Mouse (Mus musculus) neural tube, embryonic 13.5 days (tissue): ENCODE results near the gene Dpyd. TPM values are rescaled to one million over a fixed set of nuclear protein-coding genes. Genes with fewer than 3 reads are reported as not detected.

Experiments
- ATAC-seq: fragments of 200-750 bp; cut with Nextera tagmentation; 2 replicates; pipeline ENCODE4 v1.8.0; 2017; ENCODE audit warnings: low read depth, mild to moderate bottlenecking, moderate TSS enrichment, moderate library complexity
- H3K27ac ChIP-seq: fragments of 300-500 bp; sonication (generic); replicated peaks from 2 replicates; pipeline ENCODE4 v1.5.1; 2015; ENCODE audit warnings: moderate library complexity, mild to moderate bottlenecking, inconsistent platforms
- H3K27me3 ChIP-seq: fragments of 300-500 bp; sonication (generic); 2 replicates; pipeline ENCODE4 v1.6.1; 2015; ENCODE audit warnings: mild to moderate bottlenecking, inconsistent platforms
- H3K36me3 ChIP-seq: fragments of 300-500 bp; sonication (generic); 2 replicates; pipeline ENCODE4 v1.6.1; 2015; ENCODE audit warnings: mild to moderate bottlenecking, inconsistent platforms
- H3K4me1 ChIP-seq: fragments of 300-500 bp; sonication (generic); replicated peaks from 2 replicates; pipeline ENCODE4 v1.6.1; 2015; ENCODE audit warnings: inconsistent platforms
- H3K4me2 ChIP-seq: fragments of 300-500 bp; sonication (generic); 2 replicates; pipeline ENCODE4 v1.6.1; 2015; ENCODE audit warnings: inconsistent platforms, mild to moderate bottlenecking, moderate library complexity
- H3K4me3 ChIP-seq: fragments of 300-500 bp; sonication (generic); 2 replicates; pipeline ENCODE4 v1.5.1; 2015; ENCODE audit warnings: mild to moderate bottlenecking, inconsistent platforms
- H3K9ac ChIP-seq: fragments of 300-500 bp; sonication (generic); 2 replicates; pipeline ENCODE4 v1.6.1; 2015; ENCODE audit warnings: moderate library complexity, mild to moderate bottlenecking, inconsistent platforms
- H3K9me3 ChIP-seq: fragments of 300-500 bp; sonication (generic); 2 replicates; pipeline ENCODE4 v1.6.1; 2016; ENCODE audit warnings: inconsistent platforms
- WGBS: fragments of 180-500 bp; shearing (Covaris S2); methylation state at CpG from one replicate; pipeline ENCODE4 v1.1.7; 2015; 5-methylcytosine and 5-hydroxymethylcytosine counted together
- polyA plus RNA-seq: library from polyadenylated mRNA; unstranded; fragments of >200 nt; fragmentation: Nextera tagmentation; extraction: Ambion mirVana; gene quantifications from 2 replicates; pipeline ENCODE4 v1.2.1, GENCODE M21; 2015

The Dpyd gene
- polyA plus RNA-seq, 1 experiment from 2014 or later = 6.0 TPM

DNA sequence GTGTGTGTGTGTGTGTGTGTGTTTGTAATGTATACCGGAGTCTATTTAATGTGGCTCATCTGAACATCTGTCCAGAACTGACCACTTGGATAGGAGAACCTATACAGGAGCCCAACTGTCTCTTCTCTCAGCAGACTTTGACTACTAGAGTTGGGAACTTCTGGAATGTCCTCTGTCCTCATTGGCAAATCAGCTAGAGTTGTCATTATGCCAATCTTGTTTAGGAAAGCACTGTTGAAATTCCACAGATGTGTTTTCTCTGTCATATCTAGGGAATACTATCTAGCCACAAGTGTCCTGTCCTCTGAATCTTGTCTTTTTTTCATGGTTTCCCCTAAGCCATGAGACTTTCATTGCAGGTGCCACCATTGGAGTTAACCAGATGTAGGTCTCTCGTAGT, 718.7 kb downstream of the Dpyd start:
- H3K4me3 ChIP-seq = no peak overlapping the region
- no peaks in the 10 kb centered on the region for H3K27me3 ChIP-seq
- WGBS = 92% methylated on average over 2 of the region's 2 CpGs
- no peak overlapping the region for H3K4me2 ChIP-seq
- no peak overlapping the region for H3K9ac ChIP-seq
- no peaks in the 10 kb centered on the region for H3K9me3 ChIP-seq
- ATAC-seq = no peak
- no peak overlapping the region for H3K27ac ChIP-seq
- H3K4me1 ChIP-seq = no peaks in the 10 kb centered on the region
- no peaks in the 10 kb centered on the region for H3K36me3 ChIP-seq

DNA sequence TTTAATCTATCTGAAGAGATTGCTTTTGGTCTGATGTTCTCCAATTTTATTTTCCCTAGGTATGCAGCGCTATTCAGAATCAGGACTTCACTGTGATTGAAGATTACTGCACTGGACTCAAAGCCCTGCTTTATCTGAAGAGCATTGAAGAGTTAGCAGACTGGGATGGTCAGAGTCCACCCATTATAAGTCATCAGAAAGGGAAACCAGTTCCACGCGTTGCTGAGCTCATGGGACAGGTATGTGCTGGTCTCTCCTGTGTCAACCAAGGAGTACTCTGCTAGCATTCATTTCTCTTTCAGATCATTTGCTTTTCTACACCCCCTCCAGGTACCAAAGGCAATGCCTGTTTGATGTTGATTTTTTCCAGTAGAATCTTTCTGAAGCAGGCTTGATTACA, 752.8 kb downstream of the Dpyd start:
- Histone ChIP-seq H3K9me3 (no peaks in the 10 kb centered on the region), H3K4me2 (no peak overlapping the region), H3K36me3 (no peaks in the 10 kb centered on the region), H3K27me3 (no peaks in the 10 kb centered on the region), H3K9ac (no peak overlapping the region), H3K4me1 (no peaks in the 10 kb centered on the region), H3K4me3 (no peak overlapping the region), H3K27ac (no peak overlapping the region)
- WGBS = 91% methylated on average over 3 of the region's 3 CpGs
- ATAC-seq = no peak

DNA sequence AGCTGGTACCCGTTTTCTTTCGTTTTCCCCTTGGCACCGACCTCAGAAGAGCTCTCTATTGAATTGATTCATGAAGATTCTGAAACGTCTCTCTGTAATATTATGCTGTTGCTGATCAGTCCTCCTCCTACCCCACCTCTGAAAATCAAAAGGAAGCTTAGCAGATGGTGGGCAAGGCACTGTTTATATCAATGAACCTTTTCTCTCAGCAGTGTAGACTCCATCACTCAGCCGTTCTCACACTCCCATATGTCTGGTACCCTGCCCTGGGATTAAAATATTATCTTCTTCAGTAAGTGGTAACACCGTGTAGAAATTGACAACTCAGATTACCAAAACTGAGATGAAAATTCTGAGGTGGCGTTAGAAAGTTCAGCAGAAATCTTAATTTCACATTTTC, 767.1 kb downstream of the Dpyd start:
- WGBS = 78% methylated on average over 7 of the region's 7 CpGs
- H3K4me1 ChIP-seq = 0 out of 2 replicates have a peak, but pooled peaks cover 8% of the 10 kb centered on the region
- no peak overlapping the region for H3K27ac ChIP-seq
- no peaks in the 10 kb centered on the region for H3K9me3 ChIP-seq
- no peak overlapping the region for H3K4me2 ChIP-seq
- no peak overlapping the region for H3K4me3 ChIP-seq
- H3K36me3 ChIP-seq = no peaks in the 10 kb centered on the region
- no peak for ATAC-seq
- no peak overlapping the region for H3K9ac ChIP-seq
- H3K27me3 ChIP-seq = no peaks in the 10 kb centered on the region

DNA sequence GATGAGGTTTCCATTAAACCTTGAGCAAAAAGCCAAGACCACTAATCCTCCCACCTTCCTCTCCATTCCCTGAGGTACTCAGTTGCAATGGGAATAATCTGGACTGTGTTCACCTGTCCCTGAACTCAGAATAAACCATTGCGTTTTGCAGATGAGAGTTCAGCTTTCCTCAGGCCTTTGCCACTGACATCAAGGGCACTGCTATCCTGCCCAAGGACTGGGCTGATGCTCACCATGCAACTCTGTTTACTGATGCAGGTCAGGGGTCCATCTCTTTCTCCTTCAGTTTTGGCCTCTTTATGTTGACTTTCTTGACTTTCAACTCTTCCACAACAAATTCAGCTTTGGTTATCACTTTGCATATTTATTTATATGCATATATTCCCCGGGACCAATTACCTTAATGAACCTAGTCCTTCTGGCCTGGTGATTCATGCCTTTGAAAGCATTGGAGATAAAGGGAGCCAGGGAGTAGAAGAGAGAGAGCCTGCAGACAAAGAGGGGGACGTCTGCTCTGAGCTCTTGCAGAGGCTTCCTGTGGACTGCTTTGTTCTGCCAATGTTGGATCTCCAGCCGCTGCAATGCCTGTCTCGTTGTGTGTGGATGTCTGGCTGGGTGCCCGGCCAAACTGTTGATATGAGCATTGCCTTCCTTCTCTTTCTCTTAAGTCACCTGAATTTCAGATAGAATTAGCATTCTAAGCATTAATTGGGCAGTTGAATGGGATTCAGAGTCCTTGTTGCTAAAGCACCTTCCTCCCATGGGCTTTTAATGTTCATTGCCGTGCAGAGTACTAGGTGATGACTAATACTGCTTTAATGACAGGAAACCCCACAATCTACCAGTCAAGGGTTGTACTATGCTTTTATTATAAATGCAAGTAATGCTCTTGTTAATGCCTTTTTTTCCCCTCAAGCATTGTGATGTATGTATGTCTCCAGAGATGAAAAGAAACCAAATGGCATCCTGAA, 771.7 kb downstream of the Dpyd start:
- Histone ChIP-seq H3K36me3 (no peaks in the 10 kb centered on the region), H3K4me1 (0 out of 2 replicates have a peak, but pooled peaks cover 8% of the 10 kb centered on the region), H3K9me3 (no peaks in the 10 kb centered on the region), H3K4me3 (no peak overlapping the region), H3K4me2 (no peak overlapping the region), H3K27ac (no peak overlapping the region), H3K9ac (no peak overlapping the region), H3K27me3 (no peaks in the 10 kb centered on the region)
- no peak for ATAC-seq
- WGBS = 33% methylated on average over 7 of the region's 7 CpGs

DNA sequence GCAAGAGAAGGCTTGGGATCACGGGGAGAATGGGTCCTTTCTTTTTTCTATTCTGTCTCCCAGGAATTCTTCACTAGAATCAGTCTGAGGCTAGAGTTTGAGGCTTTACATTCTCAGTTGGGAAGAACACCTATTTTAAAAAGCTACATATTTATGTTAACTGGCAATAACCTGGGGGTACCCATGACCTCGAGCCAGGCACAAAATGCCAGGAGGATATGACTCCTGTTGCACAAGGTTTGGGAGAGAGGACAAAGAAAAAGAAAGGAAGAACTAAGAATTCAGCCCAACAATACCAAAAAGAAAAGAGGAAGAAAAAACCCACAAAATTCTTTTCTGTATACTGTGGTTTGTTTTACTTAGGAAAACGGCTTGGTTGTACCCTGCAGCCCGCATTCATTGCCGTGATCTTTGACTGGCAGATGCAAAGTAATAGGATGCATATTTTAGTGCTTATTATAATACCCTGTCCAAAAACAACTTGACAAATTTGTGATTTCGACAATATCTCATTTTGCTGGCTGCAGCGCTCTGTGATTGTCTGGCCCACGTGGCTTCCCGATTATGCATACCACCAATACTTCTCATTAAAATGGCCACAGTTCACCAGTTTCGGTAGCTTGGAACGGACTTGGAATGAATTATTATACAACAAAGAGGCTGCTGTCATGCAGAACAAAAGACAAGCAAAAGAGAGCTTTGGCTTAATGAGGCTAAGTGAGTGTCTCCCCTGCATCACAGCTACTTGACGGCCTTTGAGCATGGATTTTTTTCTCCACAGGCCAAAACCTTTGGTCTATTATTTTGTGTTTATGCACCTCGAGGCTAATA, 799.8 kb downstream of the Dpyd start:
- WGBS = 32% methylated on average over 13 of the region's 13 CpGs
- Histone ChIP-seq H3K36me3 (no peaks in the 10 kb centered on the region), H3K9ac (0 out of 2 replicates have a peak overlapping the region, but pooled peaks have one; percentile 19), H3K4me1 (peaks cover 11% of the 10 kb centered on the region; the same call in 1 of the 2 replicates), H3K9me3 (no peaks in the 10 kb centered on the region), H3K4me3 (no peak overlapping the region), H3K27me3 (no peaks in the 10 kb centered on the region), H3K4me2 (peak overlapping the region; percentile 27; the same call in 1 of the 2 replicates), H3K27ac (no peak overlapping the region)
- ATAC-seq = no peak

DNA sequence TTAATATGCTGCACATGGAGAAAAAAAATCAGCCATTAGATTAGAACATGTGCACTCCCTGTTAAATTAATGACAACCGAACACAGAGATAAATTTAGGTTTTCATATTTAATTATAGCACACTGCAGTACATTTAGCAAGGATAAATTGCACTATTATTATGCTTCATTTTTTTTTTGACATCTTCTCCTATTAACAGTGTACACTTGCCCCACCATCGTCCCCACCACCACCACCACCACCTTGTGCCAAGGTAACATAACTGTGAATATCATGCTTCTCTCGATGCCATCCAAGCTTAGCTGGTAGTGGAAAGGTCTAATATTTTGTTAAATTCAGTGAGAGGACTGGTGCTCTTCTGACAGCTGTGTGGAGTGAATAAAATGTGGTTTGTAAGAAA, 800.5 kb downstream of the Dpyd start:
- WGBS = 72% methylated on average over 3 of the region's 3 CpGs
- H3K9me3 ChIP-seq = no peaks in the 10 kb centered on the region
- H3K9ac ChIP-seq = no peak overlapping the region
- no peak overlapping the region for H3K4me2 ChIP-seq
- H3K27me3 ChIP-seq = no peaks in the 10 kb centered on the region
- no peaks in the 10 kb centered on the region for H3K36me3 ChIP-seq
- H3K4me3 ChIP-seq = no peak overlapping the region
- ATAC-seq = no peak
- peaks cover 11% of the 10 kb centered on the region; the same call in 1 of the 2 replicates for H3K4me1 ChIP-seq
- H3K27ac ChIP-seq = no peak overlapping the region

DNA sequence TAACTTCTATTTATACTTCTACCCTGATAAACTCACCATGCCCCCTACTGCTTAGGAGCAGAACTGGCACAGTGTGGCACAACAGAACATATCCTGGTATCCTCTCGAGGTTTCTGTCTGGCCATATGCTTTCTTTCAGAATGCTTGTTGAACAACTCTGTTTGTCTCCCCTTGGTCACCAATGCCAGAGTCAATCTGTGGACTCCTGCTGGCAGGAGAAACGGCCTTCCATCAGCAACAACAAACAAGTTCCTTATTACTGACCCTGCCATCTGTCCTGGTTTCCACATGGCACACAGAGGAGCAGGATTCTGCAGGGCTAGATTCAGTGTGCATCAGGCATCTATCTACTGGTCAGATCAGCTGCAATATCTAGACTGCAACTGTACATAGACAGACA, 807.0 kb downstream of the Dpyd start:
- WGBS = 62% methylated on average over 2 of the region's 2 CpGs
- ATAC-seq = no peak
- no peaks in the 10 kb centered on the region for H3K27me3 ChIP-seq
- no peak overlapping the region for H3K27ac ChIP-seq
- no peak overlapping the region for H3K9ac ChIP-seq
- no peaks in the 10 kb centered on the region for H3K9me3 ChIP-seq
- no peaks in the 10 kb centered on the region for H3K36me3 ChIP-seq
- no peak overlapping the region for H3K4me3 ChIP-seq
- no peak overlapping the region for H3K4me2 ChIP-seq
- H3K4me1 ChIP-seq = no peaks in the 10 kb centered on the region

DNA sequence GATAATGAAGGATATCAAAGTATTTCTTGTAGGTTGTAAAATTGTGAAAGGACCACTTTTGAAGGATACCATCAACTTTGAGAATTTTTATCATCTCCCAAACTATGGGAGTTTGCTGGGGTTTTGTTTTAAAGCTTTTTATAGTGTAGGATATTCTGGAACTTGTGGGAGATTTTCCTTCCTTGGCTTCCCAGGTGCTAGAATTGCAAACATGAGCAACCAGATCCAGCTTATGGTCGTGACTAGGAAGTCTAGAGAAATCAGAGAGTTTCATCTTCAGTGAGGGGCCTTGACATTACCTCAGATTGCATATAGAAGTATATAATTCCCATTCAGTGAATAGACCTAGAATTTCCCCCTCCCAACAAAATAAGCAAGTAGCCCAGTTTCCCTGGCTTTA, 819.2 kb downstream of the Dpyd start:
- Histone ChIP-seq H3K9me3 (no peaks in the 10 kb centered on the region), H3K9ac (no peak overlapping the region)
- ATAC-seq = no peak

DNA sequence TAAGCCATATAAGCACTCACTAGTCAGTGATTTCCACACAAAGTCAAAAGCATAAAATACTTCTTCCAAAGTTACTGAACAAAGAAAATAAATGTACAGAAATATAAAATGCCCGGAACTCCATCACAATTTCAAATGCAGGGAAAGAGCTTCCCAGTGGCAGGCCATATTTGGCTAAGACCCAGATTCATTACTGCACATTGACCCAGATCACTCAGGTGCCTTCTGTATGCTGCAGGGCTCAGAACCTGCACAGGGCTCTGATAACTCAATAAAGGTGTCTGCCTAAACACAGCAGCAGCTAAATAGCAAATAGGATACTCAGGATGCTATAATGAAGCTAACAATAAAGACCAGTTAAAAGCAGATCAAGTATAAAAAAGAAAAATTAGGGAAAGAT, 820.5 kb downstream of the Dpyd start:
- no peaks in the 10 kb centered on the region for H3K27me3 ChIP-seq
- ATAC-seq = no peak
- no peaks in the 10 kb centered on the region for H3K36me3 ChIP-seq
- no peak overlapping the region for H3K27ac ChIP-seq
- H3K9me3 ChIP-seq = no peaks in the 10 kb centered on the region
- 93% methylated on average over 1 of the region's 1 CpGs for WGBS
- H3K4me2 ChIP-seq = no peak overlapping the region
- H3K4me1 ChIP-seq = no peaks in the 10 kb centered on the region
- H3K9ac ChIP-seq = no peak overlapping the region
- no peak overlapping the region for H3K4me3 ChIP-seq

More for the DNA sequence above, 819.2 kb downstream of the Dpyd start:
- H3K27me3 ChIP-seq = no peaks in the 10 kb centered on the region
- H3K36me3 ChIP-seq = no peaks in the 10 kb centered on the region
- no peak overlapping the region for H3K4me3 ChIP-seq
- 72% methylated on average over 1 of the region's 1 CpGs for WGBS
- no peaks in the 10 kb centered on the region for H3K4me1 ChIP-seq
- no peak overlapping the region for H3K27ac ChIP-seq
- no peak overlapping the region for H3K4me2 ChIP-seq

DNA sequence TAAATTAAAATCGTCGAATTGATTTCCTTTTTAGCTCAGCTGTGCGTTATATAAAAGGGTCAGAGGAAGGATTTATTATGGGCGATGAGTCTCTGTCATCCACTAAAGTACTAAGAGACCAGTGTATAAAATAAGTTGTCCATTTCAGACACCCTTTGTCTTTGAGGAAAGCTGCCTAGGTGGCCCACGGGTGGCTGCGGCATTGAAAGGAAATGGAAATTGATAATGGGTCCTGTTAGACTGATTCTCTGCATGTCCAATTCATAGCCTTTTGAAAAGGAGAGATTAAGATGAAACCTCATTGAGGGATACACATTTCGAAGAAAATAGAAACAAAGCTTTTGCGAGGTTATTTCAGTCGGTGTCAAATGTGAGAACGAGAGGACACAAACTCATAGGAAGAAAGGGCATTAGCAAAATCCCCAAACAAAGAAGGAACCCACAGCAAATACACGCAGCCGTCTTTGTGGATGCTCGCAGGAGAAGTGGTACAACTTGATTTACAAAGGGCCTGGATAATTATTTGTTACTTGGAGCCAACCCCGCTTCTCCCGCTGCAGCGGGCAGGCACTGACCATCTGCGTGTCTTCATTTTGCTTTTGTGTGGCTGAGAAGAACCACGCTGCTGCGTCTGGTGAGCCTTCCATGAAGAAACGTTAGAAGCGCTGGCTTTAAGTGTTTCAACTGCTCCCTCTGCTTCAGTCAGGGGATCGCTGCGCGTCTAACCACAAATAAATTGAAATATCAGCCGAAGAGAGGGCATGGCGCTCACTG, 825.6 kb downstream of the Dpyd start:
- Histone ChIP-seq H3K36me3 (no peaks in the 10 kb centered on the region), H3K27ac (peak overlapping the region; percentile 42; the same call in 1 of the 2 replicates), H3K4me2 (peak overlapping the region; percentile 43), H3K4me3 (no peak overlapping the region; the same call in 1 of the 2 replicates), H3K9ac (peak overlapping the region; percentile 35; the same call in 1 of the 2 replicates), H3K27me3 (no peaks in the 10 kb centered on the region), H3K4me1 (peaks cover 4% of the 10 kb centered on the region; the same call in 1 of the 2 replicates), H3K9me3 (no peaks in the 10 kb centered on the region)
- 51% methylated on average over 26 of the region's 26 CpGs for WGBS
- ATAC-seq = 0 out of 2 replicates have a peak, but pooled peaks have one; percentile 47

DNA sequence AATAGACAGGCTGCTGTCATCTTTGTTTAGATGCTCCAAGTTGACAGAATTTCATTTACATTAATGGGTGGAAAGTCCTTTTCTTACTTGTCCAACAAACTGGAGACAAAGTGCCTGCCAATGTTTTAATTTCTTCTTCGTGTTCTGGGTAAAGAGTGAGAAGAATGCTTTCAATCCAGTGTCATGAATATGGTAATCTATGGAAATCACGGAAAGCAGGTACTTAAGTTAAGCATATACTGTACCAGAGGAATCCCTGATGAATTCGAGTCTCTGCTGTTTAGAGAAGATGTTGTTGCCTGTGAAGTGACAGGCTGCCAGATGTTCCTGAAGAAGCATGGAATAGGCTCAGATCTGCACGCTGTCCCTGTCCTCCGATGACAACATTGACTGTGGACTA, 835.3 kb downstream of the Dpyd start:
- WGBS = 57% methylated on average over 5 of the region's 5 CpGs
- ATAC-seq = no peak
- no peak overlapping the region for H3K4me2 ChIP-seq

More for the DNA sequence above, 835.3 kb downstream of the Dpyd start:
- H3K9me3 ChIP-seq = no peaks in the 10 kb centered on the region
- H3K27me3 ChIP-seq = no peaks in the 10 kb centered on the region
- H3K27ac ChIP-seq = no peak overlapping the region
- no peak overlapping the region for H3K9ac ChIP-seq
- no peak overlapping the region for H3K4me3 ChIP-seq
- no peaks in the 10 kb centered on the region for H3K36me3 ChIP-seq
- no peaks in the 10 kb centered on the region for H3K4me1 ChIP-seq
